Mouse (Mus musculus) right cerebral cortex, postnatal 36 days (tissue): Measurements from ENCODE around the gene Emc8.

Source experiments
- DNase-seq, 2 experiments: peaks; one replicate each; pipeline ENCODE4 v3.0.0; 2022; ENCODE audit warnings: low spot score in 2 of 2, mixed read lengths in 1 of 2

Emc8 gene

GRCm38 (mm10) chr8:120668374-120668905, at the start of gene Emc8:
Emc8 (minus strand) TSS chr8:120668573.
- DNase-seq, result no peak

- no peak for DNase-seq
Measured at GRCm38 (mm10) chr8:120715996-120716680, 47.8 kb upstream of the Emc8 start.

- no peak for DNase-seq
Measured at GRCm38 (mm10) chr8:120715200-120715599, 46.8 kb upstream of the Emc8 start.

GRCm38 (mm10) chr8:120709176-120709575, 40.8 kb upstream of the Emc8 start:
- DNase-seq, result no peak

- no peak for DNase-seq
Measured at GRCm38 (mm10) chr8:120706193-120706592, 37.8 kb upstream of the Emc8 start.

- no peak for DNase-seq
Measured at GRCm38 (mm10) chr8:120705163-120705562, 36.8 kb upstream of the Emc8 start.

GRCm38 (mm10) chr8:120704203-120704602, 35.8 kb upstream of the Emc8 start:
- no peak for DNase-seq

- DNase-seq, result peak; percentile 23 to 43
Measured at GRCm38 (mm10) chr8:120701758-120702465, 33.5 kb upstream of the Emc8 start.

- DNase-seq, result no peak
Measured at GRCm38 (mm10) chr8:120700053-120700452, 31.7 kb upstream of the Emc8 start.

GRCm38 (mm10) chr8:120699565-120699964, 31.2 kb upstream of the Emc8 start:
- no peak for DNase-seq

GRCm38 (mm10) chr8:120699079-120699478, 30.7 kb upstream of the Emc8 start:
- DNase-seq, result no peak

GRCm38 (mm10) chr8:120698426-120698825, 30.1 kb upstream of the Emc8 start:
- DNase-seq, result no peak

- DNase-seq, result no peak
Measured at GRCm38 (mm10) chr8:120697979-120698272, 29.6 kb upstream of the Emc8 start.

- DNase-seq, result no peak
Measured at GRCm38 (mm10) chr8:120697154-120697978, 29.0 kb upstream of the Emc8 start.

GRCm38 (mm10) chr8:120696401-120697153, 28.2 kb upstream of the Emc8 start:
- no peak for DNase-seq

- DNase-seq, result no peak
Measured at GRCm38 (mm10) chr8:120693861-120694493, 25.6 kb upstream of the Emc8 start.

GRCm38 (mm10) chr8:120692934-120693333, 24.6 kb upstream of the Emc8 start:
- no peak for DNase-seq

GRCm38 (mm10) chr8:120688511-120688910, 20.1 kb upstream of the Emc8 start:
- no peak for DNase-seq

GRCm38 (mm10) chr8:120687786-120688185, 19.4 kb upstream of the Emc8 start:
- no peak for DNase-seq

GRCm38 (mm10) chr8:120686576-120686975, 18.2 kb upstream of the Emc8 start:
- DNase-seq, result no peak

- DNase-seq, result no peak
Measured at GRCm38 (mm10) chr8:120686051-120686450, 17.7 kb upstream of the Emc8 start.
